Mouse (Mus musculus): ENCODE measurements around the gene Gigyf2.

- no peak for TF ChIP-seq EP300 (IDR thresholded peaks at IDR 0.05; ENCODE audit: low read depth in 1 of 2, low read length in 2 of 2)
- no peak for TF ChIP-seq CTCF (IDR thresholded peaks at IDR 0.05 in 2 of 3, conservative IDR thresholded peaks at IDR 0.05 in 1 of 3; ENCODE audit: control insufficient read depth in 1 of 3, insufficient read depth in 1 of 3, low read depth in 2 of 3, low read length in 3 of 3, poor library complexity in 1 of 3, severe bottlenecking in 1 of 3)
- no peak for TF ChIP-seq MAFK (IDR thresholded peaks at IDR 0.05; ENCODE audit: borderline replicate concordance, low read depth, low read length)
- TF ChIP-seq KAT2A (conservative IDR thresholded peaks at IDR 0.05; ENCODE audit: low read depth, low read length): no peak
- TF ChIP-seq TBP (IDR thresholded peaks at IDR 0.05; ENCODE audit: low read depth, low read length): no peak
- no peak for TF ChIP-seq POLR2A (IDR thresholded peaks at IDR 0.05; ENCODE audit: control insufficient read depth in 1 of 2, insufficient read depth in 1 of 2, low read depth in 1 of 2, low read length in 2 of 2, poor library complexity in 1 of 2)
- no peak for TF ChIP-seq GATA1 (IDR thresholded peaks at IDR 0.05; ENCODE audit: low read depth, low read length)
- TF ChIP-seq TCF12 (IDR thresholded peaks at IDR 0.05; ENCODE audit: low read depth, low read length): no peak
- TF ChIP-seq MXI1 (IDR thresholded peaks at IDR 0.05; ENCODE audit: low read depth, low read length): no peak
- no peak for TF ChIP-seq USF2 (IDR thresholded peaks at IDR 0.05; ENCODE audit: borderline replicate concordance in 1 of 2, insufficient read depth in 1 of 2, low read depth in 1 of 2, low read length in 2 of 2)
- no peak for TF ChIP-seq POLR2AphosphoS2 (IDR thresholded peaks at IDR 0.05; ENCODE audit: low read length)
- TF ChIP-seq GABPA (IDR thresholded peaks at IDR 0.05; ENCODE audit: low read depth, low read length): no peak
These were observed 67.8 kb downstream of the Gigyf2 start, which contains the start of gene Kcnj13 for GRCm38 (mm10) chr1:87394594-87394993.

Data from MEL (cell line).